Mouse (Mus musculus) embryo, embryonic 9.5 days (tissue): Measurements from ENCODE around the gene Elk1.

Experiments used
- DNase-seq: peaks from one replicate; pipeline ENCODE4 v3.0.0-alpha.2; 2017; ENCODE audit errors: extremely low spot score

Gene Elk1

GRCm38 (mm10) chrX:20950191-20950880 is at the start of gene Elk1:
Gene Elk1, minus strand, starts transcription at chrX:20950608.
- DNase-seq = peak; percentile 82

- DNase-seq = no peak
Measured at GRCm38 (mm10) chrX:20980901-20981300, 30.5 kb upstream of the Elk1 start.

GRCm38 (mm10) chrX:20961477-20962378 is 11.3 kb upstream of the Elk1 start, which contains the start of gene Uxt:
Gene Uxt, minus strand, starts transcription at chrX:20962017.
- peak; percentile 87 for DNase-seq

- peak; percentile 20 for DNase-seq
Measured at GRCm38 (mm10) chrX:20946055-20946454, 4.4 kb downstream of the Elk1 start.

- DNase-seq = no peak
Measured at GRCm38 (mm10) chrX:20931963-20932362, 18.4 kb downstream of the Elk1 start.

- DNase-seq = no peak
Measured at GRCm38 (mm10) chrX:20931364-20931763, 19.0 kb downstream of the Elk1 start, which contains the start of gene Cfp. Gene Cfp, minus strand, starts transcription at chrX:20931555.

- no peak for DNase-seq
Measured at GRCm38 (mm10) chrX:20929859-20930258, 20.5 kb downstream of the Elk1 start.

GRCm38 (mm10) chrX:20924976-20925375 is 25.4 kb downstream of the Elk1 start:
- no peak for DNase-seq

GRCm38 (mm10) chrX:20923506-20923905 is 26.9 kb downstream of the Elk1 start:
- DNase-seq = no peak

GRCm38 (mm10) chrX:20921366-20921765 is 29.0 kb downstream of the Elk1 start:
- no peak for DNase-seq

- DNase-seq = peak; percentile 80
Measured at GRCm38 (mm10) chrX:20920844-20921364, 29.5 kb downstream of the Elk1 start, which contains the start of gene Syn1. Gene Syn1, minus strand, starts transcription at chrX:20921004.

GRCm38 (mm10) chrX:20920249-20920843 is 30.1 kb downstream of the Elk1 start:
- no peak for DNase-seq

- DNase-seq = no peak
Measured at GRCm38 (mm10) chrX:20915075-20915474, 35.3 kb downstream of the Elk1 start.

- DNase-seq = no peak
Measured at GRCm38 (mm10) chrX:20913726-20914125, 36.7 kb downstream of the Elk1 start.

GRCm38 (mm10) chrX:20910074-20910473 is 40.3 kb downstream of the Elk1 start:
- DNase-seq = no peak
